Mouse (Mus musculus): ENCODE results near the gene Pgap3.
A peak's percentile ranks its signal among the peaks of the same experiment; 100 is the strongest.

Gene Pgap3

GRCm38 (mm10) chr11:98400161-98400726 is at the start of gene Pgap3:
Gene Pgap3, minus strand, starts transcription at chr11:98400490.
- peak; percentile 89 for DNase-seq (ENCODE audit: low spot score)

- DNase-seq (ENCODE audit: low spot score) = no peak
Observed at GRCm38 (mm10) chr11:98449419-98449818, 49.1 kb upstream of the Pgap3 start.

GRCm38 (mm10) chr11:98448191-98448790 is 48.0 kb upstream of the Pgap3 start:
- no peak for DNase-seq (ENCODE audit: low spot score)

- DNase-seq (ENCODE audit: low spot score) = no peak
Observed at GRCm38 (mm10) chr11:98447475-98447834, 47.2 kb upstream of the Pgap3 start.

- no peak for DNase-seq (ENCODE audit: low spot score)
Observed at GRCm38 (mm10) chr11:98446562-98447474, 46.5 kb upstream of the Pgap3 start.

- no peak for DNase-seq (ENCODE audit: low spot score)
Observed at GRCm38 (mm10) chr11:98446213-98446561, 45.9 kb upstream of the Pgap3 start, which contains the start of gene Grb7. Gene Grb7, plus strand, starts transcription at chr11:98446394.

- DNase-seq (ENCODE audit: low spot score) = no peak
Observed at GRCm38 (mm10) chr11:98445679-98446078, 45.4 kb upstream of the Pgap3 start.

- no peak for DNase-seq (ENCODE audit: low spot score)
Observed at GRCm38 (mm10) chr11:98445238-98445637, 44.9 kb upstream of the Pgap3 start.

GRCm38 (mm10) chr11:98443688-98444087 is 43.4 kb upstream of the Pgap3 start:
- no peak for DNase-seq (ENCODE audit: low spot score)

GRCm38 (mm10) chr11:98438331-98439158 is 38.3 kb upstream of the Pgap3 start, which contains the start of gene Mien1:
Gene Mien1, minus strand, starts transcription at chr11:98438991.
- DNase-seq (ENCODE audit: low spot score) = peak; percentile 87

GRCm38 (mm10) chr11:98437441-98437840 is 37.2 kb upstream of the Pgap3 start:
- no peak for DNase-seq (ENCODE audit: low spot score)

- no peak for DNase-seq (ENCODE audit: low spot score)
Observed at GRCm38 (mm10) chr11:98435723-98436122, 35.4 kb upstream of the Pgap3 start.

GRCm38 (mm10) chr11:98431743-98432502 is 31.6 kb upstream of the Pgap3 start:
- DNase-seq (ENCODE audit: low spot score) = no peak

- no peak for DNase-seq (ENCODE audit: low spot score)
Observed at GRCm38 (mm10) chr11:98428436-98428835, 28.1 kb upstream of the Pgap3 start.

GRCm38 (mm10) chr11:98426592-98426991 is 26.3 kb upstream of the Pgap3 start:
- no peak for DNase-seq (ENCODE audit: low spot score)

- DNase-seq (ENCODE audit: low spot score) = no peak
Observed at GRCm38 (mm10) chr11:98418939-98419547, 18.8 kb upstream of the Pgap3 start.

- no peak for DNase-seq (ENCODE audit: low spot score)
Observed at GRCm38 (mm10) chr11:98418273-98418672, 18.0 kb upstream of the Pgap3 start.

GRCm38 (mm10) chr11:98417074-98417473 is 16.8 kb upstream of the Pgap3 start:
- no peak for DNase-seq (ENCODE audit: low spot score)

- no peak for DNase-seq (ENCODE audit: low spot score)
Observed at GRCm38 (mm10) chr11:98414162-98414561, 13.9 kb upstream of the Pgap3 start.

GRCm38 (mm10) chr11:98413731-98414130 is 13.4 kb upstream of the Pgap3 start:
- DNase-seq (ENCODE audit: low spot score) = no peak

- no peak for DNase-seq (ENCODE audit: low spot score)
Observed at GRCm38 (mm10) chr11:98412797-98413301, 12.6 kb upstream of the Pgap3 start.
